Mouse (Mus musculus) ES-Bruce4 (cell line): Measurements from ENCODE around the gene Iqca.

Source experiments
- CTCF ChIP-seq: IDR thresholded peaks from one replicate; pipeline ENCODE4 v1.8.1; 2011; ENCODE audit warnings: low read depth, low read length
- POLR2A ChIP-seq: IDR thresholded peaks from one replicate; pipeline ENCODE4 v1.8.1; 2011; ENCODE audit warnings: low read length; ENCODE audit not compliant: insufficient read depth

- no peak for TF ChIP-seq CTCF
- no peak for TF ChIP-seq POLR2A
These were observed 52.6 kb downstream of the Iqca start for GRCm38 (mm10) chr1:90100360-90101232.
